Mouse (Mus musculus): ENCODE data around the gene Stard10. TPM values are rescaled to one million over a fixed set of nuclear protein-coding genes. Genes with fewer than 3 reads are reported as not detected.

The Stard10 gene
- polyA plus RNA-seq, 1 experiment from 2014 or later, result 361 TPM

DNA sequence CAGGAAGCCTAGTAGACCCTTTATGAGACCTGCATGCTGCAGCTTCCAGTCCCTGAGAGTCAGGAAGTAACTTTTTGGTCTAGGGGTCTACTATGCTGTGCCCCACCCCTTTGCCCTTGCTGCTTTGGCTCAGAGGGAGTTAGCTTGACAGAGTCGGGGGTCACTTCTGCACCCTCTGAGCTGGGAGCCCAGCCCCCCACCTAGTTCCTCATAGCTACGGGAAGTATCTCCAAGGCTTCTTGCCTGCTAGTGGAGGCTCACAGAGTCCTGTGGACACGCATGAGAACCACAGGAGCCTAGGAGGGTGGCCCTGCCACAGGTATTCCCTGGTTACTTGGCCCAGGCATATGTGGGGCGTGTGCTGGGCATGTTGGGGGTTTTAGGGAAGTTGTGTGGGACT is 44.1 kb downstream of the Stard10 start:
- ATAC-seq (no peak), DNase-seq (no peak)
- H3K36me3 ChIP-seq (replicated peaks; ENCODE audit: insufficient read depth, low read length), result no peaks in the 10 kb centered on the region
- H3K4me2 ChIP-seq (ENCODE audit: low read depth, low read length), result peak overlapping the region; percentile 48; the same call in 1 of the 2 replicates
- no peaks in the 10 kb centered on the region for H3K27me3 ChIP-seq (ENCODE audit: insufficient read depth, low read length)
- no peak overlapping the region for H3K4me3 ChIP-seq (ENCODE audit: low read depth, low read length)
- H3K27ac ChIP-seq (ENCODE audit: low read depth), result peak overlapping the region; percentile 84
- no peak for TF ChIP-seq EP300 (IDR thresholded peaks at IDR 0.05; ENCODE audit: low read depth)
- TF ChIP-seq CTCF (IDR thresholded peaks at IDR 0.05; ENCODE audit: low read depth), result no peak
- no peak overlapping the region; the same call in 1 of the 2 replicates for H3K9ac ChIP-seq (replicated peaks)
- WGBS (ENCODE audit: insufficient replicate concordance), result 31% methylated on average over 4 of the region's 4 CpGs
- peaks cover 44% of the 10 kb centered on the region for H3K4me1 ChIP-seq (ENCODE audit: insufficient read depth)
- no peaks in the 10 kb centered on the region for H3K9me3 ChIP-seq (ENCODE audit: low read length)

DNA sequence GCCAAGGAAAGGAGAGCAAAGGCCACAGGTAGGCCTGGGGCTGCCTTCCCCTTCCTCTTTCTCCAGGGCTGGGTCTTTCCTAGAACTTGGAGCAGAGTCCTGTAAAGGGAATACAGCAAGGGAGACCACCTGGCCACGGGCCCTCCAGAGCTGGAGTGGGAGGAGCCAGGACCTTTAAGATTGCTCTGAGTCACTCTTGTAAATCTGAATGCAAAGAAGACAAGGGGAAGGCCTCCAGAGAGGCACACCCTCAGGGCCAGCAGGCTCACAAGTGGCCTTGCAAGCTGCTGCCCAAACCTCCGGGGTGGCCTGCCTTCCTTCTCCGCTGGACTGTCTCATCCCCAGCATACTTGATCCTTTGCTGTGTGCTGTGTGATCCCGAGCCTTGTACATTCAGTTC is 44.9 kb downstream of the Stard10 start:
- ATAC-seq, result no peak
- peak overlapping the region; percentile 27; the same call in 1 of the 2 replicates for H3K9ac ChIP-seq (replicated peaks)
- peak overlapping the region; percentile 5 for H3K4me3 ChIP-seq (ENCODE audit: low read depth, low read length)
- no peaks in the 10 kb centered on the region for H3K27me3 ChIP-seq (ENCODE audit: insufficient read depth, low read length)
- peak overlapping the region; percentile 48 for H3K4me2 ChIP-seq (ENCODE audit: low read depth, low read length)
- DNase-seq, result no peak
- no peak for TF ChIP-seq EP300 (IDR thresholded peaks at IDR 0.05; ENCODE audit: low read depth)
- TF ChIP-seq CTCF (IDR thresholded peaks at IDR 0.05; ENCODE audit: low read depth), result no peak
- peaks cover 39% of the 10 kb centered on the region for H3K4me1 ChIP-seq (ENCODE audit: insufficient read depth)
- no peaks in the 10 kb centered on the region for H3K36me3 ChIP-seq (replicated peaks; ENCODE audit: insufficient read depth, low read length)
- peak overlapping the region; percentile 84 for H3K27ac ChIP-seq (ENCODE audit: low read depth)
- 58% methylated on average over 4 of the region's 4 CpGs for WGBS (ENCODE audit: insufficient replicate concordance)
- H3K9me3 ChIP-seq (ENCODE audit: low read length), result no peaks in the 10 kb centered on the region

DNA sequence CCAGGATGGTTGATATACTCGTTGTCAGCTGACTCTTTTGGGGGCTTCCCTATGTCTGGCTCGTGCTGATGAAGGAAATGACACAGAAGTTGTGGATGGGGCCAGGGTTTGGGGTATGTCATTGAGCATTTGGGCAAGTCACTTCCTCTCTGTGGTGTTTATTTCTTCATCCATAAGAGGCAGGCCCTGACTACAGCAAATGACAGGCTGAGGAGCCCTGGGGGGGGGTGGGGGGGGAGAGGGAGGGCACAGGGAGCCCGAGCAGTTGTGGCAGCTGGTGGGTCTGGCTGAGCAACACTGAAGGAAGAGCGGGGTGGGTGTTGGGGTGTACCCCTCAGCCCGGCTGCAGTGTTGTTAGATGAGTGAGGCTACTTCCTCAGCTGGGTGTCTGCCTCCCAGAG is 45.9 kb downstream of the Stard10 start:
- no peak for TF ChIP-seq CTCF (IDR thresholded peaks at IDR 0.05; ENCODE audit: low read depth)
- TF ChIP-seq EP300 (IDR thresholded peaks at IDR 0.05; ENCODE audit: low read depth), result no peak
- H3K27ac ChIP-seq (ENCODE audit: low read depth), result peak overlapping the region; percentile 84
- peak overlapping the region; percentile 54 for H3K4me2 ChIP-seq (ENCODE audit: low read depth, low read length)
- no peaks in the 10 kb centered on the region for H3K9me3 ChIP-seq (ENCODE audit: low read length)
- ATAC-seq, result peak; percentile 45
- H3K36me3 ChIP-seq (replicated peaks; ENCODE audit: insufficient read depth, low read length), result no peaks in the 10 kb centered on the region
- DNase-seq, result peak; percentile 69
- H3K27me3 ChIP-seq (ENCODE audit: insufficient read depth, low read length), result no peaks in the 10 kb centered on the region
- H3K4me3 ChIP-seq (ENCODE audit: low read depth, low read length), result peak overlapping the region; percentile 15; the same call in 1 of the 2 replicates
- peak overlapping the region; percentile 48 for H3K9ac ChIP-seq (replicated peaks)
- 29% methylated on average over 5 of the region's 5 CpGs for WGBS (ENCODE audit: insufficient replicate concordance)
- peaks cover 29% of the 10 kb centered on the region for H3K4me1 ChIP-seq (ENCODE audit: insufficient read depth)

DNA sequence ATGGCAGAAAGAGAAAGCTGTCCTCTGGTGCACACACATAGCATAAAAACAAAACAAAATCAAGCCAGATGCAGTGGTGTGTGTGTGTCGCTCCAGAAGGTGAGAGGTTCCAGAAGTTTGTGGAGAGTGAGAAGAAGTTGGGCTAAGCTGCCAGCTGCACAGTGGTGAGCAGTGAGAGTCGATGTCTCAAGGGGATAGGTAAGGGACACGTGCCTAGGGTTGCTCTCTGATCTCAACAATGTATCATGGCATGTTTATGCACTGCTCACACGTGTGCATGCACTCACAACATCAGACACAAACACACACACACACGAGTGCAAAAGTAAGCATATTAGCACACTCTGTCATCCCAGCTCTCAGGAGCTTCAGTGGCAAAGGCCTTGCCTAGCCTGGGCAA is 47.0 kb downstream of the Stard10 start:
- Histone ChIP-seq H3K36me3 (replicated peaks; ENCODE audit: insufficient read depth, low read length) (no peaks in the 10 kb centered on the region), H3K9ac (replicated peaks) (peak overlapping the region; percentile 48; the same call in 1 of the 2 replicates), H3K4me1 (ENCODE audit: insufficient read depth) (peaks cover 33% of the 10 kb centered on the region), H3K27me3 (ENCODE audit: insufficient read depth, low read length) (no peaks in the 10 kb centered on the region), H3K9me3 (ENCODE audit: low read length) (no peaks in the 10 kb centered on the region), H3K27ac (ENCODE audit: low read depth) (peak overlapping the region; percentile 84), H3K4me2 (ENCODE audit: low read depth, low read length) (peak overlapping the region; percentile 54), H3K4me3 (ENCODE audit: low read depth, low read length) (no peak overlapping the region)
- 62% methylated on average over 5 of the region's 5 CpGs for WGBS (ENCODE audit: insufficient replicate concordance)
- no peak for ATAC-seq
- DNase-seq, result no peak
- no peak for TF ChIP-seq EP300 (IDR thresholded peaks at IDR 0.05; ENCODE audit: low read depth)
- no peak for TF ChIP-seq CTCF (IDR thresholded peaks at IDR 0.05; ENCODE audit: low read depth)

DNA sequence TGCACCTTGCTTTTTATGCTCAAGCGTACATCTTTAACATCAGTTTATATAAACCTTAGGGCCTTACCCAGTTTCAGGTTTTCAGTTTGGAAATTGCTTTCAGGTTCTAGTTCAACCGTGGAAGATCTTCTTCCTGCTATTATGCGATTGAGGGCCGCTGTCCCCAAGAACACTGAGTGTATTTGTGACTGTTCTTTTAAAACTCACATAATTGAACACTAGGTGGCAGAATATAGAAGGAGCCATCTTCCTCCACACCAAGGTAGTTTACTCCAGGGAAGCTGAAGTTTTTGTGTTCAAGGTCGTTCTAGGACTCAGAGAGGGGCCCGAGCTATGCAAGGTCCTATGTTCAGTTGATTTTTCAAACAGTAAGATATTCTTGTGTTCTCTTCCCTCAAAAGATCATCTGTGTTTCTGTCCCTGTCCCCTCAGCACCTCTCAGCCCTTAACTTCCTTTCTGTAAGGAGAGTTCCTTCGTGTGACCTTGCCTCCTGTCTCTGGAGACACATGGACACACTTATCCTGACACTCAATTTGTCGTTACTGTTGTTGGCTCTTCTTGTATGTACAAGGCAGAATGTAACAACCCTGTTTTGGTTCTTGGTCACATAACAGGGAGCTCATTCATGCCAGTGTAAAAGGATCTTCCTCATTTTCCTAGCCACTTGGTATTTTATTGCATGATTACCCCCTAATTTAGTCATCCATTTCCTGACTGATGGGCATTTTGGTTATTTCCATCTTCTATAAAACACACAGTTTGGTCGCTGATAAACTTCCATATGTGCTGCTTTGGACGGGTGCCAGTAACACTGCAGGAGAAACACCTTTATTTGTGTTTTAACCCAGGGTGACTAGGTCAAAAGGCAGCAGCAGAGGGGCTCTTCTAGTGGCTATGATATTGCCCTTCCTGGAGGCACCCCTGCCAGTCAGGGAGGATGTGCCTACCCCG is 51.3 kb downstream of the Stard10 start:
- peak overlapping the region; percentile 63 for H3K27ac ChIP-seq (ENCODE audit: low read depth)
- H3K4me2 ChIP-seq (ENCODE audit: low read depth, low read length), result no peak overlapping the region
- H3K9ac ChIP-seq (replicated peaks), result no peak overlapping the region
- ATAC-seq, result peak; percentile 36; the same call in 1 of the 2 replicates
- peaks cover 19% of the 10 kb centered on the region for H3K4me1 ChIP-seq (ENCODE audit: insufficient read depth)
- H3K9me3 ChIP-seq (ENCODE audit: low read length), result no peaks in the 10 kb centered on the region
- peaks cover 8% of the 10 kb centered on the region; the same call in 1 of the 2 replicates for H3K36me3 ChIP-seq (replicated peaks; ENCODE audit: insufficient read depth, low read length)
- no peak for DNase-seq
- no peaks in the 10 kb centered on the region for H3K27me3 ChIP-seq (ENCODE audit: insufficient read depth, low read length)
- H3K4me3 ChIP-seq (ENCODE audit: low read depth, low read length), result no peak overlapping the region
- no peak for TF ChIP-seq EP300 (IDR thresholded peaks at IDR 0.05; ENCODE audit: low read depth)
- peak; percentile 59 for TF ChIP-seq CTCF (IDR thresholded peaks at IDR 0.05; ENCODE audit: low read depth)
- WGBS (ENCODE audit: insufficient replicate concordance), result 48% methylated on average over 11 of the region's 11 CpGs

DNA sequence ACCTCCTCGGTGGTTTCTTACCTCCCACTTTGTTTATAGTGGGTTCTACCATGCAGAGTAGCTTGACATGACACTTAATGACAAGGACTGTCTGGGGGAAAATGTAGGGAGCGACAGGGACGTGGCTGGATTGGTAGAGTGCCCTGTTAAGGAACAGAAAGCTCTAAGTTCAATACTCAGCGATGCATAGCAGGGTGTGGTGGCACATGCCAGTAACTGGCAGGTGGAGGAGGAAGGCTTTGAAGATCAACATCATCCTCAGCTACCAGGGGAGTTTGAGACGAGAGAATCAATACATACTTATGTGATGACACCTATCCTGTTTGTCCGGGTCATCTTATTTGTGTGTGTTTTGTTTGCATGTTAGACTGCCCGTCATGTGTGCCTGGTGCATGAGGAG is 52.8 kb downstream of the Stard10 start:
- TF ChIP-seq EP300 (IDR thresholded peaks at IDR 0.05; ENCODE audit: low read depth) (no peak), CTCF (IDR thresholded peaks at IDR 0.05; ENCODE audit: low read depth) (no peak)
- DNase-seq (no peak), ATAC-seq (no peak)
- WGBS (ENCODE audit: insufficient replicate concordance), result 76% methylated on average over 7 of the region's 7 CpGs
- Histone ChIP-seq H3K4me2 (ENCODE audit: low read depth, low read length) (no peak overlapping the region), H3K27ac (ENCODE audit: low read depth) (no peak overlapping the region), H3K27me3 (ENCODE audit: insufficient read depth, low read length) (no peaks in the 10 kb centered on the region), H3K9me3 (ENCODE audit: low read length) (no peaks in the 10 kb centered on the region), H3K4me3 (ENCODE audit: low read depth, low read length) (no peak overlapping the region), H3K36me3 (replicated peaks; ENCODE audit: insufficient read depth, low read length) (peaks cover 10% of the 10 kb centered on the region; the same call in 1 of the 2 replicates), H3K9ac (replicated peaks) (no peak overlapping the region), H3K4me1 (ENCODE audit: insufficient read depth) (peaks cover 12% of the 10 kb centered on the region; the same call in 1 of the 2 replicates)

Data from liver, postnatal 0 days (tissue).